Comparison of ENCODE assay signal across 18 mouse cellular contexts in the genomic region with DNA sequence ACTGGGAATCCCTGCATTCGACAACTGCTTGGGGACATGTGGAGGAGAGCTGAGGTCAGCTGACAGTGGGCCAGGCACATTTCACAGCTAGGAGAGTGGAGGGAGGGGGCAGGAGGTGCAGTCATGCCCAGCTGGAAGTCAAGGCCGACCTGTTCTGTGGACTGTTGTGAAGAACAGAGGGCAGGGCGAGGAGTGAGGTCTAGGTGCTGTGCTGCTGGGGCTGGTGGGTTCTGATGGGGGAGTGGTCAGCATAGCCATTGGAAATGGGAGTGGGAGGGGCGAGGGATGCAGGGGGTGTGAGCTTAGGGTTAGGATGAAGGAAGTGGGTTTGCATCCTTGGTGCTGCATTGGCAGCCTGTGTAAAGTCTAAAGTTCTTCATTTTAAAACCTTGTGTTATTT.
"Had no signal": no experiment of that assay in that cellular context is flagged by ENCODE, and none has a peak within 500 bp of the region (broad histone marks: within the 10 kb centered on the region; RNA-seq: fewer than 3 reads in every experiment).

No protein-coding gene starts in this region.

- DNase-seq: kidney, postnatal 14 days; kidney, postnatal 4 days; left cerebral cortex, postnatal 4 days; liver; liver, embryonic 13.5 days; lung, embryonic 14.5 days; right cerebral cortex, adult 18-20 months; right cerebral cortex, postnatal 14 days; right cerebral cortex, postnatal 4 days; thymus, adult 18-20 months; thymus, postnatal 36 days had no signal

- H3K4me1 ChIP-seq: liver, embryonic 13.5 days; midbrain, embryonic 12.5 days; midbrain, embryonic 15.5 days; neural tube, embryonic 12.5 days; neural tube, embryonic 15.5 days had no signal

- H3K9ac ChIP-seq: limb, embryonic 13.5 days; liver, embryonic 13.5 days; lung, embryonic 14.5 days; midbrain, embryonic 12.5 days; midbrain, embryonic 15.5 days; neural tube, embryonic 12.5 days; neural tube, embryonic 15.5 days had no signal

- ATAC-seq: lung, postnatal 0 days; midbrain, embryonic 15.5 days had no signal

- H3K4me3 ChIP-seq: limb, embryonic 13.5 days; liver, embryonic 13.5 days; midbrain, embryonic 12.5 days; midbrain, embryonic 15.5 days; neural tube, embryonic 12.5 days; neural tube, embryonic 15.5 days had no signal

- H3K27ac ChIP-seq: limb, embryonic 13.5 days; liver, embryonic 13.5 days; macrophage; midbrain, embryonic 12.5 days; midbrain, embryonic 15.5 days; neural tube, embryonic 12.5 days; neural tube, embryonic 15.5 days had no signal

- H3K4me2 ChIP-seq: liver, embryonic 13.5 days; lung, embryonic 14.5 days; midbrain, embryonic 12.5 days; midbrain, embryonic 15.5 days; neural tube, embryonic 12.5 days; neural tube, embryonic 15.5 days had no signal

- H3K27me3 ChIP-seq: limb, embryonic 13.5 days; liver, embryonic 13.5 days; midbrain, embryonic 12.5 days; midbrain, embryonic 15.5 days; neural tube, embryonic 12.5 days; neural tube, embryonic 15.5 days had no signal

- H3K9me3 ChIP-seq: limb, embryonic 13.5 days; liver, embryonic 13.5 days; midbrain, embryonic 12.5 days; midbrain, embryonic 15.5 days; neural tube, embryonic 12.5 days; neural tube, embryonic 15.5 days had no signal
